Mouse (Mus musculus) hindbrain, postnatal 0 days (tissue): ENCODE measurements around the gene Rfx5. TPM values are rescaled to one million over a fixed set of nuclear protein-coding genes. Genes with fewer than 3 reads are reported as not detected.

Experiments used
- ATAC-seq: fragments of 200-750 bp; cut with Nextera tagmentation; 2 replicates; pipeline ENCODE4 v1.8.0; 2017; ENCODE audit warnings: mild to moderate bottlenecking, moderate TSS enrichment, moderate library complexity
- DNase-seq: peaks from one replicate; pipeline ENCODE4 v3.0.0-alpha.2; 2015; ENCODE audit warnings: low spot score
- H3K27ac ChIP-seq: fragments of 300-500 bp; sonication (generic); 2 replicates; pipeline ENCODE4 v1.5.1; 2014; ENCODE audit warnings: mild to moderate bottlenecking
- H3K27me3 ChIP-seq: fragments of 300-500 bp; sonication (generic); 2 replicates; pipeline ENCODE4 v1.6.1; 2014; ENCODE audit warnings: low read length, mixed read lengths; ENCODE audit not compliant: insufficient read depth
- H3K36me3 ChIP-seq: fragments of 300-500 bp; sonication (generic); 2 replicates; pipeline ENCODE4 v1.6.1; 2014; ENCODE audit warnings: low read length, mixed read lengths; ENCODE audit not compliant: insufficient read depth
- H3K4me1 ChIP-seq: fragments of 300-500 bp; sonication (generic); 2 replicates; pipeline ENCODE4 v1.6.1; 2014; ENCODE audit warnings: antibody characterized with exemption, low read length, mixed read lengths; ENCODE audit not compliant: insufficient read depth
- H3K4me2 ChIP-seq: fragments of 300-500 bp; sonication (generic); 2 replicates; pipeline ENCODE4 v1.6.1; 2014; ENCODE audit warnings: low read depth, mild to moderate bottlenecking, low read length, moderate library complexity, mixed read lengths
- H3K4me3 ChIP-seq: fragments of 300-500 bp; sonication (generic); 2 replicates; pipeline ENCODE4 v1.5.1; 2014; ENCODE audit warnings: low read length
- H3K9ac ChIP-seq: fragments of 300-500 bp; sonication (generic); replicated peaks from 2 replicates; pipeline ENCODE4 v1.6.1; 2014; ENCODE audit warnings: mild to moderate bottlenecking, low read length, moderate library complexity, mixed read lengths
- H3K9me3 ChIP-seq: fragments of 300-500 bp; sonication (generic); 2 replicates; pipeline ENCODE4 v1.6.1; 2016; ENCODE audit warnings: low read length, mixed read lengths
- CTCF ChIP-seq: IDR thresholded peaks from 2 replicates; pipeline ENCODE4 v1.5.1; 2016; ENCODE audit warnings: antibody characterized with exemption, control low read depth, low read depth
- WGBS: fragments of 180-500 bp; shearing (Covaris S2); extraction: QIAGEN DNeasy Blood & Tissue Kit; methylation state at CpG from one replicate; pipeline ENCODE4 v1.1.7; 2014; 5-methylcytosine and 5-hydroxymethylcytosine counted together
- polyA plus RNA-seq: library from polyadenylated mRNA; unstranded; fragments of >200 nt; fragmentation: Nextera tagmentation; extraction: Ambion mirVana; gene quantifications from 2 replicates; pipeline ENCODE4 v1.2.1, GENCODE M21; 2015
- total RNA-seq: library from RNA; depleted of rRNA; stranded (reverse); fragments of >200 nt; gene quantifications from 2 replicates; pipeline ENCODE4 v1.2.3, GENCODE M21; 2014

The Rfx5 gene
- total and polyA plus RNA-seq, 2 experiments from 2014 or later, result 5.4 to 18.3 TPM

DNA sequence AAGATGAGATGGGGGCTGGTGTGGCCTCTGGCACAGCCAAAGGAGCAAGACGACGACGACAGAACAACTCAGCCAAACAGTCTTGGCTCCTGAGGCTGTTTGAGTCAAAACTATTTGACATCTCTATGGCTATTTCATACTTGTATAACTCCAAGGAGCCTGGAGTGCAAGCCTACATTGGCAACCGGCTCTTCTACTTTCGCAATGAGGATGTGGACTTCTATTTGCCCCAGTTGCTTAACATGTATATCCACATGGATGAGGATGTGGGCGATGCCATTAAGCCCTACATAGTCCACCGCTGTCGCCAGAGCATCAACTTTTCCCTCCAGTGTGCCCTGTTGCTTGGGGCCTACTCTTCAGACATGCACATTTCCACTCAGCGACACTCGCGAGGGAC lies 30.4 kb downstream of the Rfx5 start:
- no peaks in the 10 kb centered on the region for H3K27me3 ChIP-seq
- H3K9ac ChIP-seq, result no peak overlapping the region
- DNase-seq (no peak), ATAC-seq (no peak)
- no peak overlapping the region for H3K4me3 ChIP-seq
- H3K9me3 ChIP-seq, result no peaks in the 10 kb centered on the region
- no peak overlapping the region for H3K4me2 ChIP-seq
- H3K4me1 ChIP-seq, result no peaks in the 10 kb centered on the region
- H3K36me3 ChIP-seq, result peaks cover 30% of the 10 kb centered on the region
- no peak overlapping the region for H3K27ac ChIP-seq
- TF ChIP-seq CTCF, result no peak
- WGBS, result 93% methylated on average over 11 of the region's 11 CpGs

DNA sequence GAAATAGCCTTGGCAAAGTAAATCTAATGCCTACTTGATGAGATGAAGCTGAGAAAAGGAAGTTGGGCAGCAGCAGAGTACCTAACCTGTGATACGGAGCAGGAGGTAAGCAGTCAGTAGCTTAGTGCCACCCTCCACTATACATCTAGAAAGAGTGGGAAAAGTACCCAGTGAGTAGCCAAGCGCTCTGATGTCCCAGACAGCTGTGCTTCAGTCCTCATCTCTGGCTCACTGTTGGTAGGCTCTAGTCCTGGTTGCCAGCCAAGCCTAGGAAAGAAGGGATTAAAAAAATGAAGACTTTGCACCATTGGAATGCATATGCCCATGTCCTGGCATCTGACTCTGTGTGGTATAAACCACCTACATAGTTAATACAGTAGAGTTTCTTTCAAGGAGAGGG lies 31.6 kb downstream of the Rfx5 start:
- no peaks in the 10 kb centered on the region for H3K4me1 ChIP-seq
- no peak for ATAC-seq
- TF ChIP-seq CTCF, result no peak
- H3K9me3 ChIP-seq, result no peaks in the 10 kb centered on the region
- 95% methylated on average over 2 of the region's 2 CpGs for WGBS
- DNase-seq, result no peak
- no peak overlapping the region for H3K4me3 ChIP-seq
- H3K27me3 ChIP-seq, result no peaks in the 10 kb centered on the region
- no peak overlapping the region for H3K9ac ChIP-seq
- H3K4me2 ChIP-seq, result no peak overlapping the region
- H3K36me3 ChIP-seq, result peaks cover 33% of the 10 kb centered on the region
- no peak overlapping the region for H3K27ac ChIP-seq

DNA sequence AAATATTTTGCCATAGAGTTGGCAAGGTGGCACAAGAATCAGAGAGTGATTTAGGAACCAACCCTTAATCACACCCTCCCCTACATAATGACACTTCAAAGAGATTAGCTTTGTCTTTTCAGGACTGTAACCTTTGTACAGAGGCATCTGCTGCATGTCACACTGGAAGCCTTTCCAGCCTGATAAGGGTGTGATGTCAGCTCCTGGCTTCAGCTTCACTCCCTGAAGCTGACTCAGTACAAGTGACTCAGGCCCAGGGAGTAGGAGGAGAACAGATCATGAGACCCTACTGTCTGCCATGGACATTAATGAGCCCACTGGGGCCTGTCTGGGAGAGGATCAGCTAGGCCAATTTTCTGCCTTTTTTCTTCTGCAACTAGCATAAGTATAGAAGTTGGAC lies 33.7 kb downstream of the Rfx5 start:
- no peak for TF ChIP-seq CTCF
- H3K4me1 ChIP-seq, result no peaks in the 10 kb centered on the region
- ATAC-seq, result no peak
- H3K4me2 ChIP-seq, result no peak overlapping the region
- H3K9me3 ChIP-seq, result no peaks in the 10 kb centered on the region
- no peak overlapping the region for H3K27ac ChIP-seq
- peaks cover 31% of the 10 kb centered on the region for H3K36me3 ChIP-seq
- no peak for DNase-seq
- H3K27me3 ChIP-seq, result no peaks in the 10 kb centered on the region
- no peak overlapping the region for H3K4me3 ChIP-seq
- no peak overlapping the region for H3K9ac ChIP-seq

DNA sequence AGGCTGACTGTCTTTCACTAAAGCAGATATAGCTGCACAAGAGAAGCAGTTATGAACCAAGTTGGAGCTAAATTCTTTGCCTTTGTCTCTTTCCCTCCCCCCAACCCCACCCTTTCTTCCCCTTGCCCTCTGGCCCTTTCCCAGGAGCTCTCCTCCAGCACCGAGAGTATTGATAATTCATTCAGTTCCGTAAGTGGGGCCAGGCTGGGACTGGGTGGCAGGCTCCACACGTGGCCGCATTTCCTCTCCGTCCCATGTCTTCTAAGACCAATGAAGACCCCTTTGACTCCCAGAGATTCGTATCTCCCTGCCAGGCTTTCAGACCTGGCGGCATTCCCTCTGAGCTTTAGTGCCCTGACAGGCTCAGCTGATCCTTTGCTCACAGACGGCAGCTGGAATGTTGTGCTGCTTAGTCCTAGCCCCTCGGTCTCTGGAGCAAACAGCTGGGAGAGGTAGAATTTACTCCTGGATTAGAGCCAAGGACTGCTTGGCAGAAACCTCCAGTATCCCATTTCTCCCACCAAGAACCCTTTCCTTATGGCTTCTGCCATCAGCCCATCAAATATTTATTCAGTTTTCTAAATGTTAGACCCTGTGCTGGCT lies 35.4 kb downstream of the Rfx5 start:
- H3K9me3 ChIP-seq, result no peaks in the 10 kb centered on the region
- TF ChIP-seq CTCF, result no peak
- no peak overlapping the region for H3K4me2 ChIP-seq
- DNase-seq (no peak), ATAC-seq (no peak)
- no peak overlapping the region for H3K27ac ChIP-seq
- H3K9ac ChIP-seq, result no peak overlapping the region
- WGBS, result 34% methylated on average over 9 of the region's 9 CpGs
- H3K27me3 ChIP-seq, result no peaks in the 10 kb centered on the region
- peaks cover 33% of the 10 kb centered on the region for H3K36me3 ChIP-seq
- H3K4me3 ChIP-seq, result no peak overlapping the region
- no peaks in the 10 kb centered on the region for H3K4me1 ChIP-seq

DNA sequence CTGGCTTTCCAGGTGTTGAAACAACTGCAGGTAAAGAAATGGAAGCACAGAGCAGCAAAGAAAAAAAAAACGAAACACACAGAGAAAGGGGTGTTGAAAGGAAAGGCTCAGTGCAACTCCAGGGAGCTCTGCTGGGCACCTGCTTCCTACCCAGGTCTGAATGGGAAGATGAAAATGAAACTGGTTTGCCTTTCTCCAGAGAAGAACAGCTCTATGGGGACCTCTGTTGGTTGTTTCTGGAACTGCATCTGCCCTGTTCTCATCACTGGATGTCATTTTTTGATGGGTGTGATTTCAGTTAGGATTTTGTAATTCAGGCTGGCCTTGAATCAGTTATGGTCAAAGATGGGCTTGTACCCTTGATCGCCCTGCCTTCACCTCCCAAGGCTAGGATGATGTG lies 43.1 kb downstream of the Rfx5 start:
- DNase-seq (peak; percentile 88), ATAC-seq (peak; percentile 43; the same call in 1 of the 2 replicates)
- whole genome bisulfite sequencing, result 19% methylated on average over 2 of the region's 2 CpGs
- peaks cover 60% of the 10 kb centered on the region for H3K36me3 ChIP-seq
- H3K9me3 ChIP-seq, result no peaks in the 10 kb centered on the region
- H3K4me1 ChIP-seq, result no peaks in the 10 kb centered on the region
- H3K4me3 ChIP-seq, result no peak overlapping the region
- H3K27ac ChIP-seq, result no peak overlapping the region
- no peaks in the 10 kb centered on the region for H3K27me3 ChIP-seq
- H3K9ac ChIP-seq, result no peak overlapping the region
- peak; percentile 93 for TF ChIP-seq CTCF
- H3K4me2 ChIP-seq, result no peak overlapping the region

DNA sequence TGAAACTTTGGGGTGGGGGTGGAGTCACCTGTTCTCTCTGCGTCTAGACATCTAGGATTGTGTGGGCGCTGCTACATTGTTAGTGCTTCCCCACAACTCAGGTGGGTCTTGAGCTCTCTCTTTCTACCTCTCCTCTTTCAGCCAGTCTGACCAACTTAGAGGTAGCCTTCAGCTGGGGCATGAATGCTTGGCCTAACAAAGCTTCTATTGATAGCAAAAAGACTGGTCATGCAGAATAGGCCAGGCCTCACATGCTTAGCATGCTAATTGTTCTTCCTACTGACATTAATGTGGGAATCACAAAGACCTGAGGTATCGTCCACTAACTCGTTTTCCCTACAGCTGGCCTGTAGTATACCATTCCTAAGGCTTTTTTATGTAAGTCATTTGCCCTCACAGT lies 48.7 kb downstream of the Rfx5 start:
- TF ChIP-seq CTCF, result no peak
- Histone ChIP-seq H3K36me3 (peaks cover 69% of the 10 kb centered on the region), H3K9ac (no peak overlapping the region), H3K4me1 (no peaks in the 10 kb centered on the region), H3K27ac (peak overlapping the region; percentile 68), H3K4me3 (no peak overlapping the region), H3K27me3 (no peaks in the 10 kb centered on the region), H3K9me3 (no peaks in the 10 kb centered on the region), H3K4me2 (no peak overlapping the region)
- peak; percentile 29 for DNase-seq
- peak; percentile 64 for ATAC-seq
- WGBS, result 46% methylated on average over 4 of the region's 4 CpGs

DNA sequence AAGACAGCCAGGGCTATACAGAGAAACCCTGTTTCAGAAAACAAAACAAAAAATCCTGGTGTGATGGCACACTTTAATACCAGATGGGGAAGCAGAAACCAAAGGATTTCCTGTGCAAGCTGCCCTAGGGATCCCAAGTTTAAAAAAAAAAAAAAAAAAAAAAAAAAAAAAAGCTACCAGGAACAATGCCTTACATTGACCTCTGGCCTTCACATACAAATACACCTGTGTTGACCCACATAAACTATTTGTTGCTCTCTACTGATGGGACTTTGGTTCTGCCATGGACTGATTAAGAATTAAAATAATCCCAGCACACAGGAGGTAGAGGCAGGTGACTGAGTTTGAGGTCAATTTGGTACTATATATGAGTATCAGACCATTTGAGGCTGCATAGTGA lies 49.4 kb downstream of the Rfx5 start:
- Histone ChIP-seq H3K4me2 (no peak overlapping the region), H3K4me1 (no peaks in the 10 kb centered on the region), H3K27me3 (no peaks in the 10 kb centered on the region), H3K9ac (no peak overlapping the region), H3K9me3 (no peaks in the 10 kb centered on the region), H3K36me3 (peaks cover 68% of the 10 kb centered on the region), H3K4me3 (no peak overlapping the region), H3K27ac (0 out of 2 replicates have a peak overlapping the region, but pooled peaks have one; percentile 68)
- ATAC-seq (no peak), DNase-seq (no peak)
- TF ChIP-seq CTCF, result no peak
